8 mouse cellular contexts compared by ENCODE assay signal in genomic region chr5:120567253-120567701, GRCm38 (mm10). TPM values are rescaled to one million over a fixed set of nuclear protein-coding genes. Genes with fewer than 3 reads are reported as not detected.
A peak's percentile ranks its signal among the peaks of the same experiment; 100 is the strongest.
DNase-seq lines count a peak whose midpoint lies in the region; ATAC-seq and TF ChIP-seq lines count a peak whose summit lies in the region.

No protein-coding gene starts in this region.

- no peaks in the 10 kb centered on the region for H3K27me3 ChIP-seq in ES-Bruce4 (ENCODE audit: control insufficient read depth, insufficient read depth, low read length, poor library complexity, severe bottlenecking)
- no peaks in the 10 kb centered on the region for H3K27me3 ChIP-seq in forebrain, embryonic 16.5 days (replicated peaks; ENCODE audit: control insufficient read depth, insufficient read depth, low read length)
- H3K27me3 ChIP-seq in hindbrain, embryonic 10.5 days (ENCODE audit: insufficient read depth, poor library complexity, severe bottlenecking), result no peaks in the 10 kb centered on the region
- H3K27me3 ChIP-seq in limb, embryonic 10.5 days (ENCODE audit: low read depth, poor library complexity, severe bottlenecking), result no peaks in the 10 kb centered on the region
- no peaks in the 10 kb centered on the region for H3K27me3 ChIP-seq in midbrain, postnatal 0 days (ENCODE audit: insufficient read depth, low read length)

- peak overlapping the region; percentile 34 for H3K4me2 ChIP-seq in forebrain, embryonic 16.5 days (ENCODE audit: low read length)
- peak overlapping the region; percentile 22 for H3K4me2 ChIP-seq in midbrain, postnatal 0 days (ENCODE audit: low read depth, low read length, poor library complexity, severe bottlenecking)

- no peaks in the 10 kb centered on the region for H3K36me3 ChIP-seq in ES-Bruce4 (ENCODE audit: control insufficient read depth, insufficient read depth, low read length, poor library complexity, severe bottlenecking)
- H3K36me3 ChIP-seq in forebrain, embryonic 16.5 days (ENCODE audit: control insufficient read depth, insufficient read depth), result no peaks in the 10 kb centered on the region
- no peaks in the 10 kb centered on the region for H3K36me3 ChIP-seq in hindbrain, embryonic 10.5 days
- H3K36me3 ChIP-seq in limb, embryonic 10.5 days, result no peaks in the 10 kb centered on the region
- H3K36me3 ChIP-seq in midbrain, postnatal 0 days (ENCODE audit: insufficient read depth, low read length), result no peaks in the 10 kb centered on the region

- peak overlapping the region; percentile 24 for H3K4me3 ChIP-seq in ES-Bruce4 (ENCODE audit: low read depth, low read length)
- no peak overlapping the region for H3K4me3 ChIP-seq in forebrain, embryonic 16.5 days (replicated peaks; ENCODE audit: low read length)
- H3K4me3 ChIP-seq in hindbrain, embryonic 10.5 days, result no peak overlapping the region
- peak overlapping the region; percentile 34 for H3K4me3 ChIP-seq in limb, embryonic 10.5 days
- no peak overlapping the region for H3K4me3 ChIP-seq in midbrain, postnatal 0 days (ENCODE audit: low read depth, low read length)

- no peak overlapping the region for H3K27ac ChIP-seq in ES-Bruce4 (ENCODE audit: insufficient read depth, low read length)
- peak overlapping the region; percentile 91 for H3K27ac ChIP-seq in forebrain, embryonic 16.5 days (ENCODE audit: low read length)
- H3K27ac ChIP-seq in hindbrain, embryonic 10.5 days, result peak overlapping the region; percentile 85
- H3K27ac ChIP-seq in limb, embryonic 10.5 days, result peak overlapping the region; percentile 87
- peak overlapping the region; percentile 79 for H3K27ac ChIP-seq in midbrain, postnatal 0 days (ENCODE audit: low read depth, low read length)

- no peak for TF ChIP-seq EP300 in ES-Bruce4 (IDR thresholded peaks at IDR 0.05; ENCODE audit: insufficient read depth, low read depth, low read length)

- peak; percentile 80 to 81 for DNase-seq in adrenal gland, postnatal 36 days
- DNase-seq in hindbrain, embryonic 10.5 days (ENCODE audit: low spot score), result peak; percentile 74
- DNase-seq in limb, embryonic 10.5 days (ENCODE audit: low spot score), result peak; percentile 73
- peak; percentile 80 for DNase-seq in midbrain, postnatal 0 days (ENCODE audit: low spot score)
- DNase-seq in natural killer cell, adult 2 months (ENCODE audit: low spot score in 2 of 2), result no peak

- peak overlapping the region; percentile 7; the same call in 1 of the 2 replicates for H3K9ac ChIP-seq in ES-Bruce4 (ENCODE audit: low read depth, poor library complexity, severe bottlenecking)
- peak overlapping the region; percentile 5; the same call in 1 of the 2 replicates for H3K9ac ChIP-seq in forebrain, embryonic 16.5 days (replicated peaks; ENCODE audit: low read depth, low read length)
- H3K9ac ChIP-seq in midbrain, postnatal 0 days (replicated peaks; ENCODE audit: low read length, poor library complexity, severe bottlenecking), result 0 out of 2 replicates have a peak overlapping the region, but pooled peaks have one; percentile 29

- no peaks in the 10 kb centered on the region for H3K4me1 ChIP-seq in ES-Bruce4 (ENCODE audit: control insufficient read depth, insufficient read depth, low read length)
- H3K4me1 ChIP-seq in forebrain, embryonic 16.5 days (replicated peaks; ENCODE audit: control insufficient read depth, insufficient read depth, low read length), result peaks cover 67% of the 10 kb centered on the region
- peaks cover 89% of the 10 kb centered on the region for H3K4me1 ChIP-seq in hindbrain, embryonic 10.5 days (replicated peaks)
- peaks cover 94% of the 10 kb centered on the region for H3K4me1 ChIP-seq in limb, embryonic 10.5 days
- H3K4me1 ChIP-seq in midbrain, postnatal 0 days (ENCODE audit: insufficient read depth, low read length), result peaks cover 29% of the 10 kb centered on the region

- TF ChIP-seq CTCF in ES-Bruce4 (IDR thresholded peaks at IDR 0.05; ENCODE audit: low read depth, low read length), result no peak
- TF ChIP-seq CTCF in midbrain, postnatal 0 days (IDR thresholded peaks at IDR 0.05), result no peak

- no peaks in the 10 kb centered on the region for H3K9me3 ChIP-seq in ES-Bruce4 (replicated peaks; ENCODE audit: control insufficient read depth, insufficient read depth, low read length, poor library complexity, severe bottlenecking)
- H3K9me3 ChIP-seq in forebrain, embryonic 16.5 days (ENCODE audit: control insufficient read depth, low read length), result no peaks in the 10 kb centered on the region
- no peaks in the 10 kb centered on the region for H3K9me3 ChIP-seq in hindbrain, embryonic 10.5 days
- H3K9me3 ChIP-seq in limb, embryonic 10.5 days (replicated peaks), result no peaks in the 10 kb centered on the region
- no peaks in the 10 kb centered on the region for H3K9me3 ChIP-seq in midbrain, postnatal 0 days (ENCODE audit: low read length)

- 10% methylated on average over 21 of the region's 21 CpGs for WGBS in forebrain, embryonic 16.5 days
- 15% methylated on average over 21 of the region's 21 CpGs for WGBS in hindbrain, embryonic 10.5 days
- WGBS in limb, embryonic 10.5 days, result 7% methylated on average over 21 of the region's 21 CpGs
- WGBS in midbrain, postnatal 0 days, result 13% methylated on average over 21 of the region's 21 CpGs

- peak; percentile 19 for ATAC-seq in forebrain, embryonic 16.5 days
- 0 out of 2 replicates have a peak, but pooled peaks have one; percentile 21 for ATAC-seq in midbrain, postnatal 0 days (ENCODE audit: low FRiP score)
- no peak for ATAC-seq in activated CD4-positive, CD25-positive, alpha-beta regulatory T cell, adult 4 months

- TF ChIP-seq POLR2A in ES-Bruce4 (IDR thresholded peaks at IDR 0.05; ENCODE audit: insufficient read depth, low read length), result no peak

RNA-seq across cellular contexts. Expression of gene Tpcn1, which starts 21.2 kb away (rescaled TPM):
- polyA plus RNA-seq in ES-Bruce4 (2011; ENCODE audit: insufficient read depth, insufficient read length, low read depth, missing spikeins), result 13.2 and 17.1 TPM in 2 replicates
- 10 to 100 TPM; 34.1 to 36.9 TPM for total RNA-seq in adrenal gland, postnatal 36 days (2021)
- 15.4 and 18.3 TPM in 2 replicates for polyA plus RNA-seq in forebrain, embryonic 16.5 days (2015; fragmentation: Nextera tagmentation; extraction: Ambion mirVana)
- polyA plus RNA-seq in hindbrain, embryonic 10.5 days (2016; fragmentation: Nextera tagmentation; extraction: Ambion mirVana), result 12.5 and 12.9 TPM in 2 replicates
- polyA plus RNA-seq in limb, embryonic 10.5 days (2016; fragmentation: Nextera tagmentation; extraction: Ambion mirVana), result 12.3 and 13.2 TPM in 2 replicates
- 11.6 and 25.3 TPM in 2 replicates for total RNA-seq in midbrain, postnatal 0 days (2014; rRNA removed)
- 9.3 and 9.4 TPM in 2 replicates for polyA plus RNA-seq in midbrain, postnatal 0 days (2015; fragmentation: Nextera tagmentation; extraction: Ambion mirVana)
- polyA plus RNA-seq in activated CD4-positive, CD25-positive, alpha-beta regulatory T cell, adult 4 months (2017; shearing (Covaris generic)), result 10 to 100 TPM; 10.9 to 13.0 TPM

RNA-seq across cellular contexts. Expression of gene Iqcd, which starts 21.5 kb away (rescaled TPM):
- 0.37 and 0.43 TPM in 2 replicates for polyA plus RNA-seq in ES-Bruce4 (2011; ENCODE audit: insufficient read depth, insufficient read length, low read depth, missing spikeins)
- under 1 TPM; 0.36 to 0.40 TPM for total RNA-seq in adrenal gland, postnatal 36 days (2021)
- polyA plus RNA-seq in forebrain, embryonic 16.5 days (2015; fragmentation: Nextera tagmentation; extraction: Ambion mirVana), result 0.98 and 1.0 TPM in 2 replicates
- polyA plus RNA-seq in hindbrain, embryonic 10.5 days (2016; fragmentation: Nextera tagmentation; extraction: Ambion mirVana), result 1.3 and 2.8 TPM in 2 replicates
- polyA plus RNA-seq in limb, embryonic 10.5 days (2016; fragmentation: Nextera tagmentation; extraction: Ambion mirVana), result 0.30 and 0.41 TPM in 2 replicates
- total RNA-seq in midbrain, postnatal 0 days (2014; rRNA removed), result 0.94 and 1.3 TPM in 2 replicates
- polyA plus RNA-seq in midbrain, postnatal 0 days (2015; fragmentation: Nextera tagmentation; extraction: Ambion mirVana), result 0.86 and 1.5 TPM in 2 replicates
- polyA plus RNA-seq in activated CD4-positive, CD25-positive, alpha-beta regulatory T cell, adult 4 months (2017; shearing (Covaris generic)), result under 1 TPM; 0.41 to 0.70 TPM

RNA-seq across cellular contexts. Expression of gene Rita1, which starts 45.1 kb away (rescaled TPM):
- polyA plus RNA-seq in ES-Bruce4 (2011; ENCODE audit: insufficient read depth, insufficient read length, low read depth, missing spikeins), result 13.0 and 13.1 TPM in 2 replicates
- total RNA-seq in adrenal gland, postnatal 36 days (2021), result 10 to 100 TPM; 15.6 to 15.9 TPM
- 21.2 and 26.9 TPM in 2 replicates for polyA plus RNA-seq in forebrain, embryonic 16.5 days (2015; fragmentation: Nextera tagmentation; extraction: Ambion mirVana)
- 19.0 and 19.6 TPM in 2 replicates for polyA plus RNA-seq in hindbrain, embryonic 10.5 days (2016; fragmentation: Nextera tagmentation; extraction: Ambion mirVana)
- 17.5 and 19.5 TPM in 2 replicates for polyA plus RNA-seq in limb, embryonic 10.5 days (2016; fragmentation: Nextera tagmentation; extraction: Ambion mirVana)
- total RNA-seq in midbrain, postnatal 0 days (2014; rRNA removed), result 32.3 and 43.6 TPM in 2 replicates
- 31.4 and 33.9 TPM in 2 replicates for polyA plus RNA-seq in midbrain, postnatal 0 days (2015; fragmentation: Nextera tagmentation; extraction: Ambion mirVana)
- polyA plus RNA-seq in activated CD4-positive, CD25-positive, alpha-beta regulatory T cell, adult 4 months (2017; shearing (Covaris generic)), result 1 to 10 TPM; 1.1 to 2.4 TPM

RNA-seq across cellular contexts. Expression of gene Ddx54, which starts 45.3 kb away (rescaled TPM):
- polyA plus RNA-seq in ES-Bruce4 (2011; ENCODE audit: insufficient read depth, insufficient read length, low read depth, missing spikeins), result 49.7 and 49.9 TPM in 2 replicates
- total RNA-seq in adrenal gland, postnatal 36 days (2021), result 10 to 100 TPM; 50.4 to 51.1 TPM
- polyA plus RNA-seq in forebrain, embryonic 16.5 days (2015; fragmentation: Nextera tagmentation; extraction: Ambion mirVana), result 49.2 and 49.3 TPM in 2 replicates
- 62.2 and 64.7 TPM in 2 replicates for polyA plus RNA-seq in hindbrain, embryonic 10.5 days (2016; fragmentation: Nextera tagmentation; extraction: Ambion mirVana)
- polyA plus RNA-seq in limb, embryonic 10.5 days (2016; fragmentation: Nextera tagmentation; extraction: Ambion mirVana), result 58.1 and 62.6 TPM in 2 replicates
- 36.2 and 37.8 TPM in 2 replicates for total RNA-seq in midbrain, postnatal 0 days (2014; rRNA removed)
- 31.7 and 32.6 TPM in 2 replicates for polyA plus RNA-seq in midbrain, postnatal 0 days (2015; fragmentation: Nextera tagmentation; extraction: Ambion mirVana)
- polyA plus RNA-seq in activated CD4-positive, CD25-positive, alpha-beta regulatory T cell, adult 4 months (2017; shearing (Covaris generic)), result 10 to 100 TPM; 11.7 to 18.4 TPM

RNA-seq across cellular contexts. Expression of gene Slc8b1, which starts 56.3 kb away (rescaled TPM):
- 17.7 and 19.1 TPM in 2 replicates for polyA plus RNA-seq in ES-Bruce4 (2011; ENCODE audit: insufficient read depth, insufficient read length, low read depth, missing spikeins)
- 10 to 100 TPM; 29.0 to 45.6 TPM for total RNA-seq in adrenal gland, postnatal 36 days (2021)
- 1.9 and 2.0 TPM in 2 replicates for polyA plus RNA-seq in forebrain, embryonic 16.5 days (2015; fragmentation: Nextera tagmentation; extraction: Ambion mirVana)
- 4.4 and 5.8 TPM in 2 replicates for polyA plus RNA-seq in hindbrain, embryonic 10.5 days (2016; fragmentation: Nextera tagmentation; extraction: Ambion mirVana)
- polyA plus RNA-seq in limb, embryonic 10.5 days (2016; fragmentation: Nextera tagmentation; extraction: Ambion mirVana), result 3.7 and 4.4 TPM in 2 replicates
- total RNA-seq in midbrain, postnatal 0 days (2014; rRNA removed), result 1.9 and 2.1 TPM in 2 replicates
- 2.5 and 2.7 TPM in 2 replicates for polyA plus RNA-seq in midbrain, postnatal 0 days (2015; fragmentation: Nextera tagmentation; extraction: Ambion mirVana)
- 1 to 10 TPM; 4.7 to 7.2 TPM for polyA plus RNA-seq in activated CD4-positive, CD25-positive, alpha-beta regulatory T cell, adult 4 months (2017; shearing (Covaris generic))

Comparison
In these comparisons a context has a peak if more than half of its experiments do, and no peak if none do; other contexts are left out.
1. H3K4me3 ChIP-seq: peak in ES-Bruce4 (single experiment) and limb, embryonic 10.5 days (single experiment); none in forebrain, embryonic 16.5 days (single experiment), hindbrain, embryonic 10.5 days (single experiment) and midbrain, postnatal 0 days (single experiment).
2. DNase-seq: peak in adrenal gland, postnatal 36 days (2 of 2), hindbrain, embryonic 10.5 days (single experiment), limb, embryonic 10.5 days (single experiment) and midbrain, postnatal 0 days (single experiment); none in natural killer cell, adult 2 months (0 of 2).
3. Peak in every context shown above with its lines, with median percentiles within 50 percentile points of each other: H3K9ac ChIP-seq.